Mouse (Mus musculus): ENCODE data around the gene Gpr153.

- TF ChIP-seq CTCF (IDR thresholded peaks at IDR 0.05 in 2 of 3, conservative IDR thresholded peaks at IDR 0.05 in 1 of 3; ENCODE audit: control insufficient read depth in 1 of 3, insufficient read depth in 1 of 3, low read depth in 2 of 3, low read length in 3 of 3, poor library complexity in 1 of 3, severe bottlenecking in 1 of 3): no peak
- TF ChIP-seq ZMIZ1 (IDR thresholded peaks at IDR 0.05; ENCODE audit: low read depth, low read length): no peak
- no peak for TF ChIP-seq MYB (IDR thresholded peaks at IDR 0.05; ENCODE audit: low read depth, low read length)
- TF ChIP-seq POLR2A (IDR thresholded peaks at IDR 0.05; ENCODE audit: control insufficient read depth in 1 of 2, insufficient read depth in 1 of 2, low read depth in 1 of 2, low read length in 2 of 2, poor library complexity in 1 of 2): no peak
- TF ChIP-seq KAT2A (conservative IDR thresholded peaks at IDR 0.05; ENCODE audit: low read depth, low read length): no peak
- no peak for TF ChIP-seq JUND (IDR thresholded peaks at IDR 0.05; ENCODE audit: low read depth, low read length)
Measured at GRCm38 (mm10) chr4:152290385-152290784, 16.4 kb downstream of the Gpr153 start.

Measured in MEL (cell line).